Mouse (Mus musculus): ENCODE measurements around the gene Srgap3.

Gene Srgap3

GRCm38 (mm10) chr6:112839391-112839790 is 107.7 kb downstream of the Srgap3 start:
- in situ Hi-C loops (cut with MboI; ENCODE audit: low pct_unique_long_range_greater_than_20kb in 1 of 2, low sequenced_read_pairs in 2 of 2, unreplicated experiment in 1 of 2): no loop called here

GRCm38 (mm10) chr6:112838879-112839278 is 108.2 kb downstream of the Srgap3 start:
- in situ Hi-C loops (cut with MboI; ENCODE audit: low pct_unique_long_range_greater_than_20kb in 1 of 2, low sequenced_read_pairs in 2 of 2, unreplicated experiment in 1 of 2): no loop called here

GRCm38 (mm10) chr6:112836712-112837111 is 110.4 kb downstream of the Srgap3 start:
- in situ Hi-C loops (cut with MboI; ENCODE audit: low pct_unique_long_range_greater_than_20kb in 1 of 2, low sequenced_read_pairs in 2 of 2, unreplicated experiment in 1 of 2): no loop called here

GRCm38 (mm10) chr6:112835413-112835812 is 111.7 kb downstream of the Srgap3 start:
- in situ Hi-C loops (cut with MboI; ENCODE audit: low pct_unique_long_range_greater_than_20kb in 1 of 2, low sequenced_read_pairs in 2 of 2, unreplicated experiment in 1 of 2): no loop called here

- in situ Hi-C loops (cut with MboI; ENCODE audit: low pct_unique_long_range_greater_than_20kb in 1 of 2, low sequenced_read_pairs in 2 of 2, unreplicated experiment in 1 of 2): no loop called here
Observed at GRCm38 (mm10) chr6:112834430-112834829, 112.6 kb downstream of the Srgap3 start.

GRCm38 (mm10) chr6:112833763-112834162 is 113.3 kb downstream of the Srgap3 start:
- in situ Hi-C loops (cut with MboI; ENCODE audit: low pct_unique_long_range_greater_than_20kb in 1 of 2, low sequenced_read_pairs in 2 of 2, unreplicated experiment in 1 of 2): no loop called here

- in situ Hi-C loops (cut with MboI; ENCODE audit: low pct_unique_long_range_greater_than_20kb in 1 of 2, low sequenced_read_pairs in 2 of 2, unreplicated experiment in 1 of 2): no loop called here
Observed at GRCm38 (mm10) chr6:112829196-112829595, 117.9 kb downstream of the Srgap3 start.

GRCm38 (mm10) chr6:112828420-112828819 is 118.6 kb downstream of the Srgap3 start:
- in situ Hi-C loops (cut with MboI; ENCODE audit: low pct_unique_long_range_greater_than_20kb in 1 of 2, low sequenced_read_pairs in 2 of 2, unreplicated experiment in 1 of 2): no loop called here

- in situ Hi-C loops (cut with MboI; ENCODE audit: low pct_unique_long_range_greater_than_20kb in 1 of 2, low sequenced_read_pairs in 2 of 2, unreplicated experiment in 1 of 2): no loop called here
Observed at GRCm38 (mm10) chr6:112825657-112826056, 121.4 kb downstream of the Srgap3 start.

- in situ Hi-C loops (cut with MboI; ENCODE audit: low pct_unique_long_range_greater_than_20kb in 1 of 2, low sequenced_read_pairs in 2 of 2, unreplicated experiment in 1 of 2): no loop called here
Observed at GRCm38 (mm10) chr6:112823096-112823495, 124.0 kb downstream of the Srgap3 start.

- in situ Hi-C loops (cut with MboI; ENCODE audit: low pct_unique_long_range_greater_than_20kb in 1 of 2, low sequenced_read_pairs in 2 of 2, unreplicated experiment in 1 of 2): no loop called here
Observed at GRCm38 (mm10) chr6:112820298-112820992, 126.6 kb downstream of the Srgap3 start.

GRCm38 (mm10) chr6:112818403-112818901 is 128.6 kb downstream of the Srgap3 start:
- in situ Hi-C loops (cut with MboI; ENCODE audit: low pct_unique_long_range_greater_than_20kb in 1 of 2, low sequenced_read_pairs in 2 of 2, unreplicated experiment in 1 of 2): no loop called here

GRCm38 (mm10) chr6:112815604-112816003 is 131.5 kb downstream of the Srgap3 start:
- in situ Hi-C loops (cut with MboI; ENCODE audit: low pct_unique_long_range_greater_than_20kb in 1 of 2, low sequenced_read_pairs in 2 of 2, unreplicated experiment in 1 of 2): no loop called here

GRCm38 (mm10) chr6:112814525-112815086 is 132.5 kb downstream of the Srgap3 start:
- in situ Hi-C loops (cut with MboI; ENCODE audit: low pct_unique_long_range_greater_than_20kb in 1 of 2, low sequenced_read_pairs in 2 of 2, unreplicated experiment in 1 of 2): no loop called here

GRCm38 (mm10) chr6:112812884-112813283 is 134.2 kb downstream of the Srgap3 start:
- in situ Hi-C loops (cut with MboI; ENCODE audit: low pct_unique_long_range_greater_than_20kb in 1 of 2, low sequenced_read_pairs in 2 of 2, unreplicated experiment in 1 of 2): no loop called here

- in situ Hi-C loops (cut with MboI; ENCODE audit: low pct_unique_long_range_greater_than_20kb in 1 of 2, low sequenced_read_pairs in 2 of 2, unreplicated experiment in 1 of 2): no loop called here
Observed at GRCm38 (mm10) chr6:112810521-112810830, 136.6 kb downstream of the Srgap3 start.

GRCm38 (mm10) chr6:112809658-112810520 is 137.2 kb downstream of the Srgap3 start:
- in situ Hi-C loops (cut with MboI; ENCODE audit: low pct_unique_long_range_greater_than_20kb in 1 of 2, low sequenced_read_pairs in 2 of 2, unreplicated experiment in 1 of 2): no loop called here

- in situ Hi-C loops (cut with MboI; ENCODE audit: low pct_unique_long_range_greater_than_20kb in 1 of 2, low sequenced_read_pairs in 2 of 2, unreplicated experiment in 1 of 2): no loop called here
Observed at GRCm38 (mm10) chr6:112808738-112809137, 138.3 kb downstream of the Srgap3 start.

- in situ Hi-C loops (cut with MboI; ENCODE audit: low pct_unique_long_range_greater_than_20kb in 1 of 2, low sequenced_read_pairs in 2 of 2, unreplicated experiment in 1 of 2): no loop called here
Observed at GRCm38 (mm10) chr6:112801917-112802316, 145.1 kb downstream of the Srgap3 start.

Data from mouse embryonic stem cell (cell line).